Mouse (Mus musculus): ENCODE measurements around the gene Mthfsl.
"Not testable (repeated sequence)": the region's sequence is repeated elsewhere in the genome, so short reads cannot be mapped to it uniquely, and the experiment has no call there.

The Mthfsl gene

GRCm38 (mm10) chr9:88691307-88691706 is 28.8 kb downstream of the Mthfsl start:
- DNase-seq (ENCODE audit: low read depth, low spot score), result not testable (repeated sequence)

- not testable (repeated sequence) for DNase-seq (ENCODE audit: low read depth, low spot score)
These were observed 30.6 kb downstream of the Mthfsl start for GRCm38 (mm10) chr9:88689451-88689850.

GRCm38 (mm10) chr9:88686719-88687118 is 33.4 kb downstream of the Mthfsl start:
- DNase-seq (ENCODE audit: low read depth, low spot score), result not testable (repeated sequence)

GRCm38 (mm10) chr9:88658341-88658740 is 61.8 kb downstream of the Mthfsl start:
- not testable (repeated sequence) for DNase-seq (ENCODE audit: low read depth, low spot score)

- not testable (repeated sequence) for DNase-seq (ENCODE audit: low read depth, low spot score)
These were observed 69.4 kb downstream of the Mthfsl start for GRCm38 (mm10) chr9:88650742-88651141.

All from ES-CJ7 (cell line).